Mouse (Mus musculus) liver, embryonic 13.5 days (tissue): ENCODE data around the gene Tchhl1. TPM values are rescaled to one million over a fixed set of nuclear protein-coding genes. Genes with fewer than 3 reads are reported as not detected.
A peak's percentile ranks its signal among the peaks of the same experiment; 100 is the strongest.

Experiments used
- ATAC-seq: fragments of 200-750 bp; cut with Nextera tagmentation; 2 replicates; pipeline ENCODE4 v1.8.0; 2017; ENCODE audit warnings: low read depth, mild to moderate bottlenecking, moderate number of reproducible peaks, moderate library complexity
- DNase-seq: peaks from one replicate; pipeline ENCODE4 v3.0.0; 2022
- H3K27ac ChIP-seq: fragments of 300-500 bp; sonication (generic); 2 replicates; pipeline ENCODE4 v1.5.1; 2015; ENCODE audit warnings: moderate library complexity, mild to moderate bottlenecking, inconsistent platforms
- H3K27me3 ChIP-seq: fragments of 300-500 bp; sonication (generic); 2 replicates; pipeline ENCODE4 v1.6.1; 2015; ENCODE audit warnings: mild to moderate bottlenecking, inconsistent platforms
- H3K36me3 ChIP-seq: fragments of 300-500 bp; sonication (generic); 2 replicates; pipeline ENCODE4 v1.6.1; 2015; ENCODE audit warnings: mild to moderate bottlenecking, inconsistent platforms
- H3K4me1 ChIP-seq: fragments of 300-500 bp; sonication (generic); replicated peaks from 2 replicates; pipeline ENCODE4 v1.6.1; 2015; ENCODE audit warnings: inconsistent platforms
- H3K4me2 ChIP-seq: fragments of 300-500 bp; sonication (generic); 2 replicates; pipeline ENCODE4 v1.6.1; 2015; ENCODE audit warnings: inconsistent platforms, mild to moderate bottlenecking, moderate library complexity
- H3K4me3 ChIP-seq: fragments of 300-500 bp; sonication (generic); replicated peaks from 2 replicates; pipeline ENCODE4 v1.5.1; 2015; ENCODE audit warnings: mild to moderate bottlenecking, inconsistent platforms
- H3K9ac ChIP-seq: fragments of 300-500 bp; sonication (generic); 2 replicates; pipeline ENCODE4 v1.6.1; 2015; ENCODE audit warnings: mild to moderate bottlenecking, inconsistent platforms
- H3K9me3 ChIP-seq: fragments of 300-500 bp; sonication (generic); replicated peaks from 2 replicates; pipeline ENCODE4 v1.6.1; 2016; ENCODE audit warnings: inconsistent platforms
- WGBS: fragments of 180-500 bp; shearing (Covaris S2); methylation state at CpG from one replicate; pipeline ENCODE4 v1.1.7; 2015; ENCODE audit not compliant: insufficient replicate concordance; 5-methylcytosine and 5-hydroxymethylcytosine counted together
- polyA plus RNA-seq: library from polyadenylated mRNA; unstranded; fragments of >200 nt; fragmentation: Nextera tagmentation; extraction: Ambion mirVana; gene quantifications from 2 replicates; pipeline ENCODE4 v1.2.1, GENCODE M21; 2015

Tchhl1 gene
- polyA plus RNA-seq, 1 experiment from 2014 or later = not detected

DNA sequence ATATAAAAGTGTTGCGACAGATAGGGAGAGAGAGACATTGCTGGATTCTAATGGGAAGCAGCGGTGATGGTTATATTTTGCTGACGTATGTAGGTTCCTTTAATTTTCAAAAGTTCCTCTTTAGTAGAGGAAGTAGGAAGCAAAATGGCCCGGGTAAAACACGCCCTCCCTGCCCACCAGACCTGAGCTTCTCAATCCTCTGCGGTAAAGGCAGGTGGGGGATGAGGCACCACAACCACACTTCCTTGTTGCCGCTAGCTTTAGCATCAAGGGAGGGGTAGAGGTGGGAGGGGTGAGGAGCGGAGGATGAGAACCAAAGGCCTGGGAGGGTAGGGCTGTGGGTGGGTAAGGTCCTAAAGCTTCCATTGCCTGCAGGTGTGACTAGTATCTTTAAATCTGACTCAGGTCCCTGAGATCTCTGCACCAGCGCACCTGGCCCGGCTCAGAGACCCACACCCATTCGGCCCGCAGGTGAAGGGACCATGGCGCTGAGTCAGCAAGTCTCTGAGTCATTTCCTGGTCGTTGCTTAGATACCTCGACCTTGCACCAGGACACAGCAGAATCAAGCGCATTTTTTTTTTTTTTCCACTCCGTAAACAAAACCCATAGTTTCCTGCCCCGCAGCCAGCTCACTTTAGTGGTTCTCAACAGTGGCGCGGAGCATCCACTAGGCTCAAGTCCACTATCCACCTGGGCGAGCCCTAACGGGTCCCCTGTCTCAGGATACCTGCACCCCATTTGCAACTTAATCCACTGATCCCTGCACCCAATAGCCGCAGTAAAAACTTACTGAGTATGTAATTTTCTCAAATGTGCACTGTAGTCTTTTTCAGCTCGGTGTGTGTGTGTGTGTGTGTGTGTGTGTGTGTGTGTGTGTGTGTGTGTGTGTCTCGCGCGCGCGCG, 37.7 kb downstream of the Tchhl1 start:
- H3K36me3 ChIP-seq = no peaks in the 10 kb centered on the region
- H3K9me3 ChIP-seq = no peaks in the 10 kb centered on the region
- peak overlapping the region; percentile 24; the same call in 1 of the 2 replicates for H3K4me2 ChIP-seq
- no peak overlapping the region for H3K4me3 ChIP-seq
- 23% methylated on average over 30 of the region's 30 CpGs for WGBS
- DNase-seq (no peak), ATAC-seq (no peak)
- H3K9ac ChIP-seq = no peak overlapping the region
- H3K27me3 ChIP-seq = no peaks in the 10 kb centered on the region
- H3K27ac ChIP-seq = no peak overlapping the region
- H3K4me1 ChIP-seq = peaks cover 4% of the 10 kb centered on the region; the same call in 1 of the 2 replicates

DNA sequence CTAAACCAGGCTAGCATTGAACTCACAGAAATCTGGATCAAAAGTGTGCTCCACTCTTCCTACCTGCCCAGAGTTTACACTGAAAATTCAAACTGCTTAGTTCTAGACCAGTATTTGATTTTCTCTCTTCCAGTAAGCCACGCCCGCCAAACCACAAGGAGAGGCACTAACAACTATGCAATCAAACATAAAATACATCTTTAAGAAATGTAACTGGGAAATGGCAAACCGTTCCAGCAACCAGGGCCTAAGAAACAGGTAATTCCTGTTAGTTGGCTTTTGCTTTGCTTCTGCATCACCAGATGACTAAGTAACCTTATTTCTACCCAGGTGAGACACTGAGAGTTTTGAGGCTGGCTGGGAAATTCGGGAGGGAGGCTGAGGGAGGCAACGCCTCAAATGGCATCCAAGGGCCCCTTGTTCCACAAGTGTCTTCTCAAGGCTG, 38.3 kb downstream of the Tchhl1 start:
- H3K9ac ChIP-seq = no peak overlapping the region
- peaks cover 4% of the 10 kb centered on the region; the same call in 1 of the 2 replicates for H3K4me1 ChIP-seq
- no peak overlapping the region for H3K4me2 ChIP-seq
- WGBS = 53% methylated on average over 5 of the region's 5 CpGs
- H3K27me3 ChIP-seq = no peaks in the 10 kb centered on the region
- DNase-seq = no peak
- H3K27ac ChIP-seq = no peak overlapping the region
- H3K36me3 ChIP-seq = no peaks in the 10 kb centered on the region
- no peaks in the 10 kb centered on the region for H3K9me3 ChIP-seq
- ATAC-seq = no peak
- H3K4me3 ChIP-seq = no peak overlapping the region

DNA sequence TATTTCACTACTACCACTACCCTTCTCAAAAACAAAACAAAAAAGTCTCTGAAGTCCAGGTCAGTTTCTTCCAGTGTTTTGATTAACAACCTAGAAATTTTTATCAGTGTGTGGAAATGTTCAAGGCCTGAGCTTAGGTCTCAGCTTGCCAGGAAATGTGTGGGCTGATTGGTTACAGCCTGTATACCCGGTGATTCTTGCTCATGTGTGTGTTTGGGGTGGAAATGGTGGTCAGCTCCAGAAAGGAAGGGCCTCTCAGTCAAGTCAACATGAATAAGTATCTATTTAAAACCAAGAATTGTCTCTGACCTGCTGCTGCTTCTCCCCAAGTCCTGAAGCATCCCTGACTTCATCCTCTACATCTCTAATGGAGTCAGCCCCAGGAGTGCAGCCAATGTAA, 40.7 kb downstream of the Tchhl1 start:
- Histone ChIP-seq H3K4me2 (no peak overlapping the region), H3K27me3 (no peaks in the 10 kb centered on the region), H3K4me1 (peaks cover 4% of the 10 kb centered on the region; the same call in 1 of the 2 replicates), H3K4me3 (no peak overlapping the region), H3K36me3 (no peaks in the 10 kb centered on the region), H3K9me3 (no peaks in the 10 kb centered on the region), H3K9ac (no peak overlapping the region), H3K27ac (no peak overlapping the region)
- ATAC-seq (no peak), DNase-seq (no peak)
- WGBS = 15% methylated on average over 1 of the region's 1 CpGs

DNA sequence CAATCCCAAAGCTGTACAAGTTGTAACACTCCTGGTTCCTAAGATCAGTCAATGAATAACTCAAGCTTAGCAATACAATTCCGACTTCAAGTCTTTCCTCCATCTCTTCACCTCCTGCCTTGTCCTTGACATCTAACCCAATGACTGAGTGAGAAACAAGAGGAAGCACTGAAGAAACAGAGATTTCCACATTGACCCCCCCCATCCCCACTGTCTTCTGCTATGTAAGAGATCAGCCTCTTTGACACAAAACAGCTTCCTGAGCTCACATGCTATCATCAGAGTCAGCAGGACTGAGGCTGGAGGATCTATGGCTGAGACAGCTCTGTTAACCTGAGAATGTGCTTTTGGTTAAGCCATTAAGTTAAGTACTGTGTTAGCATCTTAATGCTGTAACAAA, 42.5 kb downstream of the Tchhl1 start:
- Histone ChIP-seq H3K4me3 (no peak overlapping the region), H3K4me2 (no peak overlapping the region), H3K36me3 (no peaks in the 10 kb centered on the region), H3K27me3 (no peaks in the 10 kb centered on the region), H3K9ac (no peak overlapping the region), H3K27ac (no peak overlapping the region), H3K4me1 (peaks cover 3% of the 10 kb centered on the region; the same call in 1 of the 2 replicates), H3K9me3 (no peaks in the 10 kb centered on the region)
- DNase-seq = no peak
- no peak for ATAC-seq
- WGBS = 52% methylated on average over 1 of the region's 1 CpGs

DNA sequence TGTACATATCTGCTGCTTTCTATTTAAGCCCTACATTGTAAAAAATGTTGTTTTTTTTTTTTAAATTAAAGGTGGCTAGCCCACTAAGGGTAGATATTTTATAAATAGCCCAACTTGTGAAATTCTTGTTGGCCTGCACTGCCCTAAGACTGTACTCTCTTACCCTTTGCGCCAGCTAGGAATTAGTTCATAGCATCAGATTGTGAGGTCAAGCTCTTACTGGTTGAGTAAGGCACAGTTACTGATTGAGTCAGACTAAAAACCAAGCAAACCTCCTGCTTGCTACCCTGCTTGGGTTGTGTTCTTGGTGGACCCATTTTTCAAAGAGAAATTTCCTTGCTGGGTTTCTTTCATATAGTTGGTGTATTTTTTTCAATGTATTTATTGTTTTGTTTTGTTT, 43.2 kb downstream of the Tchhl1 start:
- no peaks in the 10 kb centered on the region for H3K9me3 ChIP-seq
- ATAC-seq (no peak), DNase-seq (no peak)
- no peaks in the 10 kb centered on the region for H3K27me3 ChIP-seq
- H3K4me3 ChIP-seq = no peak overlapping the region
- 89% methylated on average over 1 of the region's 1 CpGs for WGBS
- H3K36me3 ChIP-seq = no peaks in the 10 kb centered on the region
- no peak overlapping the region for H3K9ac ChIP-seq
- no peak overlapping the region for H3K27ac ChIP-seq
- no peaks in the 10 kb centered on the region for H3K4me1 ChIP-seq
- no peak overlapping the region for H3K4me2 ChIP-seq

DNA sequence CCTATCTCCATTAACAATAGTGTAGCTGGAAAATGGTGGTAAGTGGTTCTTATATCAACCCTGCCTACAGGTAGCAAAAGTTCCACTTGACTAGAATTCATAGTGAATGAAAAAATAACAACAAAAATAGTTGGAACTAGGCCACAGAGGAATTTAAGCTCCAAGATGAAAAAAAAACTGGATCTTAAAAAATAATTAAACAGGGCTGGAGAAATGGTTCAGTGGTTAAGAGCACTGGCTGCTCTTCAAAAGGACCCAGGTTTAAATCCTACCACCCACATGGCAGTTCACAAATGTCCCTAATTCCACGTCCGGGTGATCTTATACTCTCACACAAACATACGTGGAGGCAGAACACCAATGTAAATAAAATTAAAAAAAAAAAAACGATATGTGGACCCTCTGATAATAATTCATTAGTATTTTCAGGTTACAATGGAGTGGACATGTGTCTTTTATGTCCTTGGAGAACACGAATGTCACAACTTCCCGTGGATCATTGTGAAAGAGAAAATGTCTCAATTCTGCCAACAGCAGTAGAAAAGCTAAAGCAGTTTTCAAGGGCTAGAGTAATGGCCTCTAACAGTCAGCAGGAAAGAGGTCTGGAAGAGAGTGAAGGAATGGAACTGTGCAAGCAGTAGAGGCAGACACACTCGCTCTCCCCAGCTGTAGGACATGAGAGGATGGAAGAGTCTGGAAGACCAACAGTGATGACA, 44.0 kb downstream of the Tchhl1 start:
- no peaks in the 10 kb centered on the region for H3K4me1 ChIP-seq
- DNase-seq = no peak
- H3K9me3 ChIP-seq = no peaks in the 10 kb centered on the region
- no peak overlapping the region for H3K4me3 ChIP-seq
- no peak overlapping the region for H3K27ac ChIP-seq
- no peak overlapping the region for H3K4me2 ChIP-seq
- H3K36me3 ChIP-seq = no peaks in the 10 kb centered on the region
- H3K9ac ChIP-seq = no peak overlapping the region
- 62% methylated on average over 7 of the region's 7 CpGs for WGBS
- ATAC-seq = no peak
- H3K27me3 ChIP-seq = no peaks in the 10 kb centered on the region

DNA sequence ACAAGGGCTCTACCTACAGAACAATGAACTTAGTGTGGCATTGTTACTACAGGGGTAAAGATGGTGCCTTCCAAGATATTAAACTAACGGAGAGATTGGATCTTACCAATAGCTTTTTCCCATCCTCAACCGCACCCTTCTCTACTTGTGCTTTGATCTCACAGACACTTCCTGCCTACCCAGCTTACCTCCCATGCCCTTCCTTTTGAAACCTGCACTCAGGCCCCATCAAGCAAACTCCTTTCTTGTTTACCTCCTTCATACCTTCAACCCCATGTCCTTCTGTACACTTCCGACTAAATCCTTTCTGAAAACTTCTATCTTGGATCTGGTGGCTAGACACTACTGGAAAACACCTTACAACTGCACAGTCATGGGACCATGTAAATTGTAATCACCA, 46.1 kb downstream of the Tchhl1 start:
- DNase-seq (no peak), ATAC-seq (no peak)
- Histone ChIP-seq H3K27ac (no peak overlapping the region), H3K36me3 (no peaks in the 10 kb centered on the region), H3K4me3 (no peak overlapping the region), H3K4me1 (no peaks in the 10 kb centered on the region), H3K27me3 (no peaks in the 10 kb centered on the region), H3K9me3 (no peaks in the 10 kb centered on the region), H3K9ac (no peak overlapping the region), H3K4me2 (no peak overlapping the region)
- WGBS = 72% methylated on average over 3 of the region's 3 CpGs

DNA sequence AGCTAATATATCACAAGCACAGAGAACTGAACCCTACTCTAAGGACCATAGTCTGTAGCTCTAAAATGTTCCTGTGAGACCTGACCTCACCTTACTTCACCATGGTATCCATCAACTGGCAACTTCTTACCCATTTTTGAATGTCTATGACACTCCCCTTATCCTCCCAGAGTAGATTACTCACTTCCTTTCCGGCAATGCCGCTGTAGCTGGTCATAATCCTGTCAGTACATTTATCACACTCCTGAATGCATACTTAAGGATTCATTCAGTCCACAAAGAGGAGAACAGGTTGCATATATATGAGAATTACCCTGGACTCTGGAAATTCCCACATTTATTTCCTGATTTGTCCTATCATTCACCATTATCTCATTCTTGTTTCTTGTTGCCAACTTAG, 48.8 kb downstream of the Tchhl1 start:
- Histone ChIP-seq H3K27ac (no peak overlapping the region), H3K36me3 (no peaks in the 10 kb centered on the region), H3K9me3 (no peaks in the 10 kb centered on the region), H3K9ac (no peak overlapping the region), H3K4me3 (no peak overlapping the region), H3K4me2 (no peak overlapping the region), H3K27me3 (no peaks in the 10 kb centered on the region), H3K4me1 (peaks cover 10% of the 10 kb centered on the region)
- ATAC-seq (no peak), DNase-seq (no peak)
- 61% methylated on average over 2 of the region's 2 CpGs for WGBS

DNA sequence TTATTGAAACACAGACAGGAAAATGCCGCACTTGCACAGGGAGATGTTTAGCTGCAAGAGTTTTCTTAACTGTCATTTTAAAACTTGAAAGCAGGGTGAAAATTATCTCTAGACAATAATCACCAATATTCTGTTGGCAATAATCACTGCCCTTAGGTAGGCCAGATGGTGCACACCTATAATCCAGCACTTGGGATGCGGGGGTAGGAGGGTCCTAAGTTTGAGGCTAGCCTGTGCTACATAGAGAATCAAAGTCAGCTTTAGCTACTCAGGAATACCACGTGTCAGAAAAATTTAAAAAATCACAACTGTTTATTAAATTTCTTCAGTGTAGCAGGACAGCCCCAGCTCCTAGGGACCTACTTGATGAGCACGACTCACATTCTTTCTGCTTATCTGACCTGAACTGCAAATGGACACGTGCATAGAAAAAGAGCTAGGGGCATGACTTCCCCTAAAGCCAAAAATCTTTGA, 51.3 kb downstream of the Tchhl1 start:
- no peaks in the 10 kb centered on the region for H3K9me3 ChIP-seq
- no peaks in the 10 kb centered on the region for H3K36me3 ChIP-seq
- peaks cover 10% of the 10 kb centered on the region for H3K4me1 ChIP-seq
- DNase-seq = no peak
- no peak overlapping the region for H3K9ac ChIP-seq
- peak overlapping the region; percentile 72 for H3K4me2 ChIP-seq
- no peaks in the 10 kb centered on the region for H3K27me3 ChIP-seq
- ATAC-seq = no peak; the same call in 1 of the 2 replicates
- H3K4me3 ChIP-seq = peak overlapping the region; percentile 60; the same call in 1 of the 2 replicates
- H3K27ac ChIP-seq = no peak overlapping the region
- WGBS = 47% methylated on average over 5 of the region's 5 CpGs

DNA sequence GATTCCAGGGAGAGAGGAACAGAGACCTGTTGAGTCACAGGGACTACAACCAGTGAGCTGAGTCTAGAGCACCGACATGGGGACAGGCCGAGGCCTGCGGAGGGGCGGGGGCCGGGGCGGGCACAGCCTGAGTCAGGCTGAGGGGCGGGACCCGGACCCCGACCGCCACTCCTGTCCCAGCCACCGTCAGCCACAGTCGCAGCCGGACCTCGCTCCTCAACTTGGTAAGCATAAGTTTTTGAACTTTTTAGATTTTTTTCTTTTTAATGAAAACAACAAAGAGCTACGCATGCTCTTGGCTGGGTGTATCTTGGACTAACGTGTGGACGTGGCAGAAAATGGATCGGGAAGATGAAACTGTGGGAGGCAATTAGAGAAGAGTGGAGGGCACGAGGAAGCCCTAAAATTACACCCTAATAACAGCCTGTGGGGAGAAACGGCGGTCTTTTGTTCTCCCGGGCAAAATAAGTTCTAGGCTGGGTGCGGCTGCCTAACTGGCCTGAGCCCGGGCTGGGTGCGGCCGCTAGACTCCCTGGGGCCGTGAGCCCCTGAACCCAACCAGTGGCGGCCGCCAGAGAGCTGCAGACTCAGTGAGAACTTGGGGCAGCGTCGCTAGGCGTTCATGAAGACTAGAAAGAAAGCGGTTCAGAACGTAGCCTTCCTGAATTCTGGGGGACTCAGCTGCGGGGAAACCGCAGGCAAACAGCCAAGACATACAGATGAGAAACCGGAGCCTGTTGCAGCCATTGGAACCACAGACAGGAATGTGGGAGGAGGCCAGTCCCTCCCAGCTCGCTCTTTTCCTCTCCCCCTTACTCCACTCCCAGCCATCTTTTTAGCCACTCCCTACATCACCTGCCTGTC, 52.0 kb downstream of the Tchhl1 start, which contains the start of gene S100a11:
Gene S100a11 (plus strand): TSS at position 159 of the 864 bp plus-strand sequence.
- Histone ChIP-seq H3K36me3 (no peaks in the 10 kb centered on the region), H3K4me3 (peak within 1 kb of the TSS; percentile 60), H3K27ac (peak within 1 kb of the TSS; percentile 27), H3K9ac (peak within 1 kb of the TSS; percentile 65), H3K4me2 (peak within 1 kb of the TSS; percentile 72), H3K4me1 (peaks cover 10% of the 10 kb centered on the region), H3K9me3 (no peaks in the 10 kb centered on the region), H3K27me3 (no peaks in the 10 kb centered on the region)
- DNase-seq (no peak), ATAC-seq (peak; percentile 88)
- WGBS = under 1% methylated on average over 38 of the region's 38 CpGs
